Mouse (Mus musculus) embryo, embryonic 11.5 days (tissue): ENCODE results near the gene Stk4.

ENCODE experiments used
- DNase-seq: peaks from one replicate; pipeline ENCODE4 v3.0.0-alpha.2; 2012; ENCODE audit warnings: low read depth, low spot score

Stk4 gene

DNA sequence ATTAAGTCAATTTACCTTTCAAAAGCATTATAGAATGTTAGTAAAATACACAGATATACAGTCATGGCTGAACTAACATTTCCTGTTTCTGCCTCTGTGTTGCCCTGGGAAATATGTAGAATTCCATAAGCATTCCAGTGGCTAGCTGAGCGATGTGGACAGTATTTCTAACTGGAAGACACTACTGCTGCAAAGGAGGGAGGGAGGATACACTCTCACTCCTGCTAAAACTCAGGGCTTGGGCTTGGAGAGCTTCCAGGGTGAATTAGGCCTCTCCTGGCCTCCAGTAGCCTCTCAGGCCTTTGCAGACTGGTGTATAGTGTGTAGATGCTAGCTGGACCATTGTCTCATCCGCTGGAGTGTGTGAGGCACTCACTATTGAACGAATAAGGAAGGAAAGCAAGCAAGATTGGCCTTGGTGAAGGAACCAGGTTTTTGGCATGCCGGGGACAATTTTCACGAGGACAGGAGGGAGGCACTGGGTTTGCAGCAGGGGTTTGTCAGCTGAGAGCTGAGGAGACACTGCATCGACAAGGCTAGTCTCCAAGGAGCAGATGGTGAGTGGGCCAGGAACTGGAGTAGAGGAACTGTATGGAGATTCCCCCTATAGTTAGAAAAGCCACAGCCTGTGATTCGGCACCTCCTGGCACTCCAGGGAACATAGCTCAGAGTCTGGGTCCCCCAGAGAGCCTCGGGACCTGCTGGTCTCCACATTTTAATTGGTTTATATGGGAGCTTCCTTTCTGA is 104.7 kb downstream of the Stk4 start:
- DNase-seq: no peak

DNA sequence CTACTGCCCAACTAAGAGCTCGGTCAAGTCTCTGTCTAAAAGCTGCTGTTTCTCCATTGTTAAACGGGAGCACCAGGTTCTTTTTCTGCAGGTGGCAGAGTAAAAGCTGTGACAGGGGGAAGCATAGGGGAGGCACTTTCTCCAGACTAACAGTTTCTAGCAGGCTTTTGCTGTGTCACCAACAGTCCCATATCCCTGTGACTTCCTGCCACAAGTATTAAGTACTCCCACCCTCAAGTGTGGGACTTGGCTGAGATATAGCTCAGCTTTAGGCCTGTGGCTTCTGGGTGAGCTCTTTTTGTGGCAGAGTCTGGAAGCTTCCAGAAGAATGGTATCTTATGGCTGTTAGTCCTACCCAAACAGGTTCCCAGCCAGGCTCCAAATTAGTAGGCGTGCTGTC is 105.7 kb downstream of the Stk4 start:
- no peak for DNase-seq

DNA sequence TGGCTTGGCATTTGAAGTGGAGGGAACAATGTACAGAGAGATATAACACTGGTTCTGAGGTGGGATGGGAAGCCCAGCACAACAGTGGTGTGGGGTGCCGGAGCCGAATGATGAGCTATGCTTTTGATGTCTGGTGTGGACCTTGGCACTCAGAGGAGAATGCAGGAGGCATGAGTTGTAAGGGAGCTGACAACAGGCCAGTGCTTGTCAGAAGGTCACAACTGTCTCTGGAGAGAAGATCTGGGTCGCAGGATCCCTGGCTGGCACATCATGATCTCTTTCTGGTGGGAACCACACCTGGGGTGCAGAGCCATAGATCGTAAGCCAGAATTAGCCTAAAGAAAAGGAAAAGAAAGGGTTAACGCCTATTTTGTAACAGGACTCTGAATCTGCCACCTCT is 107.7 kb downstream of the Stk4 start:
- no peak for DNase-seq

DNA sequence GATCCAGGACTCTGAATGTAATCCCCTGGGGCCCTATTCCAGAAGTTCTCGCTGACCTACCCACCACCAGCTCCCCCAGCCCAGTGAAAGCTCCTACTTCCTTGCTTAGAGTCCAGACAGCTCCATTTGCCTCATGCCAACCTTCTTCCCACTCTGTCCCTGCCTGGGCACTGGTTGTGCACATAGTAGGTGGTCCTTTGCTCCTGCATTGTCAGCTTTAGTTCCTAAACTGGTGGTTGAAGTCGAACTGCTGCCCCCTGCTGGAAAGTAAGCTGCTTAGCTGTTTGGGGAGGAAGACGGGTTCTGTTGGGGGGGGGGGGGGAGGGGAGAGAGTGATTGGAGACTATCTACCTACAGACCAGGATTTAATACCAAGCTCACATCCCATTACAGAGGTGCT is 110.0 kb downstream of the Stk4 start:
- DNase-seq: no peak

DNA sequence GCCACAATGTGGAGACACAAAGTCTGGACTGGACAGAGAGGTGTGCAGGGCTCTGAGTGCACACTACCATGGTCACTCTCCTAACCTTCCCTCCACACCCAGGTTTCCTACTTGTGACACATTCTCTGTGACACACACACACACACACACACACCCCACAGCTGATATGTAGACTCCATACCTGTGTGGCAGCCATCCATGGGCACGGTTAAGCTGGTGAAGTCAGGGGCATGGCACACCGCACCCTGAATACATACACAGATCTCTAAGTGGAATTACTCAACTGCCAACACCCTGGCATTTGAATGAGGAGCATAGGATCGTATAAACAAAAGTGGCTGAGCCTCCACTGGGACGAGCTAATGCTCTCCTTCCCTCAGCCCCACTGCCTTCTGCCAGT is 110.6 kb downstream of the Stk4 start:
- no peak for DNase-seq

DNA sequence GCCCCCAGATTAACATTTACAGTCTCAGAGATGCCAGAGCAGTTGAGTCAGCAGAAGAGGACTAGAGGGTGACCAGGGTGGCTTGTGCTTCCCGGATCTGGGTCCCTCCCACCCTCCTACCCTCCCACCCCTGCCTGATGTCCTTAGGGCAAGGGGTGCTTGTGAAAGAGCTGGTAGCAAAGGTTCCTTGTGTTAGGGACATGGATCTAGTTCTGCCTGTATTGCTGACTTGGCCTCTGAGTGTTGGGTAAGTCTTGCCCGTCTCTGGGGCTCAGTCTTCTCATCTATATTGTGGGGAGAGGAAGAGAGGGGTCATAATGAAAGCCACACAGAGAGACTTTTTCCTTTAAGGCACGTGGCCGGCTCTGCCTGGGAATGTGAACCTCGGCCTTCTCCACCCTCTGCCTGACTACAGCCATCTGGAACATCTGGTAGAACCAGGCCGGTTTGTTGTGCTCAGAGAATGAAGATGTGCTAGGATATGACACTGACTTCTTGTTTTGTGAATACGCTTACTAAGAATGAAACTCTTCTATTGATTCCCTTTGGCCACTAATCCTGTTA is 112.7 kb downstream of the Stk4 start, which contains the start of gene Wfdc5:
TSS of gene Wfdc5 (minus strand) at position 51 of the 564 bp plus-strand sequence.
- DNase-seq: no peak

DNA sequence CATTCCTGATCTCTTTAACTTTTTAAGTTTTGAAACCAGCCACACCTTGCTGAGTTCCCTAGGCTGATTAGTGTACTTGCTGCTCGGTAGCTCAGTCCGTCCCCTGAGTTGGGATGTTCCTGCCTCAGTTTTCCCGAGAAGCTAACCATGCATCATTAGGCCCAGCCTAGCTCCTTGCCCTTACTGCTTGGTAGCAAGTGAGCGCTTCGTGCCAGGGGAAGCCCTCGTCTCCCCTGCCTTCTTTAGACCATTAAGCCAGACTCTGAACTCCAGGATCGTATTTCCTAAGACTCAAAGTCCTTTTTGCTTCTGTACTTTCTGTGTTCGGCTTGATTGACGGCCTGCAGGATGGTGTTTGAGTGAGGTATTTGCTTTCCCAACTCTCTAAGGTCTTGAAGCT is 113.2 kb downstream of the Stk4 start:
- DNase-seq: no peak

DNA sequence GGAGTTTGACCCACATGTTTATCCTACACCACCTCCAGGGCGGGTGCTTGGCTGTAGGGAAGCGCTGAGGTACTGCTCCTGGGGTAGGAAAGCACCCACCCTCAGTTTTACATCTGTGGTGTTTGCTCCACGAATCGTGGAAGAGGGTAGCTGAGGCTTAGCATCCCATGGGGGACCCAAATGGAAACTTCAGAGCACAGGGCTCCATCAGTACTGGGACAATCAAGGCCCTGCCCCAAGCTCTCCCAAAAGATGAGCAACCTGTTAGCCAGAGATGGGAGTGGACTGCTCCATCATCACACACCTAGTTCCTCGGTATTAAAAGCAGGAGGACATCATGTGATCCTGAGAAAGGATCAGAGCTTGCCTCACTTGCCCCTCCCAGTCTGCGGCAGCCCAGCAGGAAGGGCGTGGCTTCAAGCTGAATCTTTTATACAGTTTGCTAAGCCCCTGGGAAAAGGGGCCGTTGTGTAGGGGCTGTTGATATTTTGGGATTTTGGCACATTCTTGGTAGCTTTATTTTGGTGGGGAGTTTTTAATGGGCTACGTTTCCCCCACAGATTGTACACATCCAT is 114.1 kb downstream of the Stk4 start:
- no peak for DNase-seq

DNA sequence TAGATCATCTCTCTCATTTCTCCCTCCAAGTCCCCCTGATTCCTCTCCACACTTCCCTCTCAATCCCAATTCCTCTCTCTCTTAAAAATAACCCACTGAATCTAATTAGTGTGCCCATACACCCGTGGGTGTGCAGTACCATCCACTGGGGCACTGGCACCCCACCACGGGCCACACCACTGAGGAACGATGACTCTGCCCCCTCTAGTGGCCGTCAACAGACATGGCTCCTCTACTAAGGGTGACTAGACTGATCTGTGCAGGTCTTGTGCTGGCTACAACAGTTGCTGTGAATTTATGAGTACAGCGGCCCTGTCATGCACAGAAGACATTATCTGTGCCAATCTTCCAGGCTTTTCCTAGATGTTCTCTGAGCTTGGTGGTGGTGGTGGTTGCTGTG is 118.6 kb downstream of the Stk4 start:
- DNase-seq: no peak

DNA sequence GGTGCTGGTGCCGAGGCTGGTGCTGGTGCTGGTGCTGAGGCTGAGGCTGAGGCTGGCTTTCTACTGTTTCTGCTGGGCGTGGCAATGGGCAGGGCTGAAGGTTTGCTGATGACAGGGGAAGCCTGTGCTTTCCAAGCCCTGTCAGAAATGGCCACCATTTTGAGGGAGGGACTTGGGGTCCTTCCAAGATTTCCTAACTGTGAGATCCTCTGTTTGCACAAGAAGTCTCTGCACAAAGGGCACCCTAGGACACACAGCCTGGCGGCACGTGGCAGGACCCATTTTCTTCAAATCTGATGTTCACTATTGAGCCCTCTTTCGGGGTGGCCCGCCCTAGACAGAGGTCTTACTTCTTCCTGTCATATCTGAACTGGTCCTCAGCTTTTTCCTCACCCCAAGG is 120.5 kb downstream of the Stk4 start, which contains the start of gene Wfdc12:
TSS of gene Wfdc12 (minus strand) at position 33 of the 400 bp plus-strand sequence.
- no peak for DNase-seq

DNA sequence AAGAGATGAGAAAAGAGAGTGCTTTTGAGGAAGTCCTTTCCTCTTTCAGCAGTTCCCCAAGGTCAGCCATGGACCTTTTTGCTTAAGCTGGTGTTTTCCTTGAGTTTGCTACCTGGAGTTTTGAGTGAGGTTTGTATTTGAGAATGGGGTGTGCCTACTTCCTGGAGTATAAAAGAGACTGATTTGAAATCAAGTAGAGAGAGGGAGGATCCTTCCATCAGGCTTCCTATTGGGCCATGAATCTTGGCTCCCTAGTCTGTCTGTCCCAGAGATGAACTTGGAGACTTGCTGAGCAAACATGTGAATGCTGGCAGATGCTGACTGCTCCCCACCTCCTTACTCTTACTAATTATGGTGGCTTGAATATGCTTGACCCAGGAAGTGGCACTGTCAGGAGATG is 122.2 kb downstream of the Stk4 start:
- no peak for DNase-seq

DNA sequence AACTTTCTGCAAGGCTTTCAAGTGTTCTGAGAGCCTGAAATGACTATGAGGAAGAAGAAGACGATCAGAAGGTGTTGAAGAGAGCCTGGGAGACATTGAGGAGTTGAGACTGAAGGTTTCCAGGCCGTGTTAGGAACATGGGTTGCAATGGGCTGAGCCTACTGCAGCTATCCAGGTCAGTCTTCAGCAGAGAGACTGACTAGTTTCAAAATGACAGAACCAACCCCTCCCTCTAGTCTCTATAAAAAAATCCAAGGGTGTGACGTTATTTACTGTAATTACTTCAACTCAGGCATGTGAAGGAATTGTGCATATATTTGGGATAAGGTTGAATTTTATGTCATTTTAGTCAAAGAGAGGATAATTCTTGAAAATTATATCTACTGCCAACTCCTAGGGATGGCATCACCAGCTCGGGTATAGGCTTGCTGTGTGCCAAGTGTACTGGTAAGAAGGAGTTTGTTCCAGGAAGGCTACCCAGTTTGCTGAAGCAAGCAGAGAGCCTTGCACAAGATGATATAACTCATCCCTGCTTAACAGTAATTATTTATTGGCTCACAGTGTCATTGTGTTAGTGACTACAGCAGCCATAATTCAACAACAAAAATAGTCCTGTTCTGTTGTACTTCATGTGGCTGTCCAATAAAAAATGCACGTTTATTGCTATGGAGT is 125.0 kb downstream of the Stk4 start:
- no peak for DNase-seq

DNA sequence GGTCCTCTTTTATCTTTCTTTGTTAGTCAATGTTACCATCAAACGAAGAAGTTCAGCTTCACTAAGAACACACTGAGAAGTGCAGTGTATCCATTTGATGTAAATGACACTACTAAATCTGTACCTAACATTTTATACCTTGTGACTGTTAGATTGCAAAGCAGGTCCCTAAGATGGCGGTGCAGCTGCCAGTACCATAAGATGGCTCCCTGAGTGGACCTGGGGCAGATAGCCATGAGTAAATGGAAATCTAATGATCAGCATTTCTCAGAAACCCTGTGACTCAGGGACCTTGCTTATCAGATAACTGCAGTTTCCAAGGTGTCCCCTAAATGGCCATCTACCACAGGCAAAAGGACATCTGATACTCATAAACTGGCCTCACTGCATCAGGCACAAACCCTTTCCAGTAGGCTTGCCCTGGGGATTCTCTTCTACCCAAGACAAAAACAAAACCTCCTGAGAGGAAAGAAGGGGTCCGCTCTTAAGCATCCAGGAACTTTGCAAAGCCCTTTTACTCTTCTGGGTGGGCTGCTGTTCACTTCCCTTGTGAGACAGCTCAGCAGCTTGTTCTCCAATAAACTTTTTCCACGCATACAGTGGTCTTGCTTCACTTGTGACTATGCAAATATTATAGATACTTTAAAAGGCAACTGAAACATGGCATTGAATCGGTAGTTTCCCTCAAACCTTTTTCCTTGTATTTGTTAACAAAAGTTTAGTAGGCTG is 126.0 kb downstream of the Stk4 start:
- DNase-seq: no peak

DNA sequence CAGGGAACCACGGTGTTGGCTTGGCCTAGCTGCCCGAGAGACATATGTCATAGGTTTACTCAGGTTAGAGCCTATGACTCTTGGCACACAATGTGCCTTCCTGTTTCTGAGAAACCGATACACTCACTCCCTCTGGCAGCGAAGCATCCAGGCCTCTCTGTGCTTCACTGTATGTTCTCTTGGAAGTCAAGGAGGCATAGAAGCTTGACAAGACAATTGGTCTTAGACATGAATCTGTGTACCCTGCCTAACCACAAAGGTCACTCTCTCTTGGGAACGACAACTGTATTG is 126.5 kb downstream of the Stk4 start:
- DNase-seq: no peak

DNA sequence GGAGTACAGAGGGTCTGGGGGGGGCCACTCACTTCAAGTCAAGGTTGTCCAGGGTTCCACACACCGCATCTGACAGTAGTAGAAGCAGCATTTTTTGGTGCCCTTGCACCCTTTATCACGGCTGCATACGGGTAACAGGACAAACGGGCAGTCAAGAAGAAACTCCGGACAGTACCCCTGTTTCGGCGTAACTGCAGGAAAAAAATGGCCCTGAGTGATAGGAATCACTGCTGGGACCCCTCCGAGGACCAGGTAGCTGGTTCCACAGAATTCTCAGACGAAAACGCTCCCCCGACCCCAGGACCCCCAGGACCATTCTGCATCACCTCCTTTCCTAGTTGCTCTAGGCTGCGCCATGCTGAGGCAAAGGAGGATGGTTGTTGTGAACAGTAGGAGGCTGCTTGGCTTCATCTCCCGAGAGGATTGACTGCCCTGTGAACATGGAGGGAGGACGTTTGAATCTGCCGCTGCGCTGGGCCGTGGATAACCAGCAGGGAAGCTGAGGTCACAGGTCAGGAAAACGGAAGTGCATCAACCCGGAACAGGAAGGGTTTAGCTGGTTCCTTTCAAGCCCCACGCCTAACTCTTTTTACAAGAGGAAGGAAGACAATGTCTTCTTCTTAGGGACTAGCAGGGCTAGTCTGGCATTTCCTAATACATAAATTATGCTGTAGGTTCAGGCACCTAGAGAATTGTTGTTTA is 129.7 kb downstream of the Stk4 start, which contains the start of gene Wfdc15a:
TSS of gene Wfdc15a (minus strand) at position 505 of the 702 bp plus-strand sequence.
- no peak for DNase-seq
